Mouse (Mus musculus) c-Kit-positive CD71-positive TER-119-positive erythroid progenitor cells, embryonic 14.5 days (primary cell): Measurements from ENCODE around the gene Ints1.

Experiments used
- DNase-seq: peaks from one replicate; pipeline ENCODE4 v3.0.0-alpha.2; 2013; ENCODE audit warnings: low spot score

Ints1 gene

GRCm38 (mm10) chr5:139775216-139775926 is at the start of gene Ints1:
Gene Ints1 (minus strand): TSS chr5:139775674.
- DNase-seq = peak; percentile 94

DNA sequence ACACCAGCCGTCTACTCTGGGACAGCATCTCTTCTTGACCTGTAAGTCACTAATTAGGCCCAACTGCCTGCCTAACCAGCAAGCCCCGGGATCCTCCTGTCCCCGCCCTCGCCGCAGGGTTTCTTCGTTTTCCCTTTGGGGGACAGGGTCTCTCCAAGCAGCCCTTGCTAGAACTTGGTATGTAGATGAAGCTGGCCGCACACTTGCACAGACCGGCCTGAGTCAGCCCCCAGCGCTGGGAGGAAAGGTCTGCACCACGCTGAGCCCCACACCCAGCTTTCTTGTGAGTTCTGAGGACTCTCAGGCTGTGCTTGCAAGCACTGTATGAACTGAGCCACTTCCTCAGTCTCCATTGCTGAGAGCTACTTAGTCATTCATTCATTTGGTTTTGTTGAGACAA is 49.1 kb upstream of the Ints1 start:
- no peak for DNase-seq

- DNase-seq = no peak
These were observed 46.3 kb upstream of the Ints1 start for GRCm38 (mm10) chr5:139821466-139822459.

DNA sequence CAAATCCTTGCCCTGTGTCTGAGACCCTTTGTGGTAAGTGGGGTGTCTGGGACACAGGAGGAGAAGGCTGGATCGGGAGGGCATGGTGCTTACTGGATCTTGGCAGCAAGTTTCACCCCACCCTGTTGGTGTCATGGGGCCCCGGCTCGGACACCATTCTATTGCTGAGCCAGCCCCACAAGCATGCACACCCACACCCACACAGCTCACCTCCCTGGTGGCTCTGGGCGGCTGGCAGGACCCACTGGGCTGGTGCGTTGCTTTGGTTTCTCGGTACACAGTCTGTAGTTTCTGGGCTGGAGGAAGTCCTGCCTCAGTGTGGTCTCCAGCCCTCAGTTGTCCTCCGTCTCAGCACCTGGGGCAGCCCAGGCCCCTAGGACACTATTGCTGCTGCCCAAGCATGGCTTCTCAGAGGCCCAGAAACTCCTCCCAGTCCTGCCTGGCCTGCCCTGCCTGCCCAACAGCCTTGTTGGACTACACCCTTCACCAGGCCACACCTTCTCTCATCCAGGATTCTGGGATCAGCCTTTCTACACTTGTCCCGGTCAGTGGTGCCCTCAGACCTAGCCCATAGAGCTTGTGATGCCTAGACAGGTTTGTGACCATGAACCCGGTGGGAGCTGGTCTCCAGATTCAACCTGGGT is 44.2 kb upstream of the Ints1 start, which contains the start of gene Tmem184a:
Gene Tmem184a (minus strand): TSS at position 380 of the 644 bp plus-strand sequence.
- no peak for DNase-seq

GRCm38 (mm10) chr5:139818801-139819200 is 43.3 kb upstream of the Ints1 start:
- DNase-seq = peak; percentile 83

GRCm38 (mm10) chr5:139818056-139818455 is 42.6 kb upstream of the Ints1 start:
- no peak for DNase-seq

DNA sequence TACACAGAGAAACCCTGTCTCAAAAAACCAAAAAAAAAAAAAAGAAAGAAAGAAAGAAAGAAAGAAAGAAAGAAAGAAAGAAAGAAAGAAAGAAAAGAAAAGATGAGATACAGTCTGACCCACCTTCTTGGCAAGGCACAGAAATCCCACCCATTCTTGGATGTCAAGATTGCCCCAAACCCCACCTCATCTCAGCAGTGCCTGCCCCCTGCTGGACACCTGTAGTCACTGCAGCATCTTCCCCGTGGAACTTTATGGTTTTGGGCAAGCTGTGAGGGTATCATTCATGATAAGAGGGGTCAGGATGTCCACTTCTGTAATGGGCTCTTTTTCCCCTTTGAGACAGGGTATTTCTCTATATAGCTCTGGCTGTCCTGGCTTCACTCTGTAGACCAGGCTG is 41.8 kb upstream of the Ints1 start:
- DNase-seq = no peak

GRCm38 (mm10) chr5:139816445-139816844 is 41.0 kb upstream of the Ints1 start:
- DNase-seq = no peak

DNA sequence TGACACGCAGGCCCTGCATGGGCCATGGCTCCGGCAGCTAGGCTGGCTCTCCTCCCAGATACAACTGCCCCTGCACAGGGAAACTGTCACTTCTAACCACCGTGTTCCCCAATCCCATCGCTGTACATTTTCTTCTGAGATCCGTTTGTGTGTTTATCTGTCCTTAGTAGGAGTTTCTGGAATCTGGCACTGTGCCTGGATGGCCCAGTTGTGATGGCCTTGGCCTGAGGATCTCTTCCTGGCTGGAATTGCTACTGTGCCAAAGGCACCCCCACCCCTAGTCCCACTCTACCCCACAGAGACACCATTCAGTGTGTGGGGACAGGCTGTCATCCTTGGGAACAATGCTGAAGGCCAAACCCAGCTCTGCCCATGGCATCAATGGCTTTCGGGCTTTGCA is 40.5 kb upstream of the Ints1 start:
- no peak for DNase-seq

DNA sequence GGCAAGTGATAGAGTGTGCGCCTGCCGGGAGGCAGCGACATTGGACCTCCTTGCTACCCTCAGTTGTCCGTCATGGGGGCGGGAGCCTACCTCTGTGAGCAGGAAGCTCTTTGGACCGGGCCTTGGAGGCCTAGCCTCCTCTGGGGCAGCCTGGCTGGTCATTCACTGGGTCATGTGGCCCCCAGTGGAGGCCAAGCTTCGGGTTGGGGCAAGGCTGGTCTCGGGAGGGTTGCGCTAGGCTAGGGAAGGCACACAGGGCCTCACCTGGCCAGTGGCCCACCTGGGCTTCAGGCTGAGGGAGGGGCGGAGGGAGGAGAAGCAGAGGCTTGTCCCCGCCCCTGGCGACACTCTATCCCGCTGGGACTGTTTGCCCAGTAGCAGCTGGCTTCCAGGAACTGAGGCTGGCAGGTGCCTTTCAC is 38.5 kb upstream of the Ints1 start:
- no peak for DNase-seq

DNA sequence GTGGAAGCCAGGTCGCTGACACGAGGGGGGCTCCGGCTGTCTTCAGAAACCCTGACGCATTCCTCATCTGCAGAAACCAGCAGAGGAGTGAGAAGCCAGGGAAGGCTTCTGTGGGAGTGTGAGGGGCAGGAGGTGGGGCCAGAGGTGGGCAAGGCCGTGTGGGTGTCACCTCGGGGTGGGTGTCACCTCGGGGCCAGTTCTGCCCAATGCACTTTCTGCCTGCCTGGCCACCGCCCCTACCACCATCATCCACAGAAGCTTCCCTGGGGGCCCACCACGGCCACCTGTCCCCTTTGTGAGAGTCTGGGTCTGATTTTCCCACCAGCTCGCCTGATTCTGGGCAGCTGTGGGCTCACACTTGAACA is 37.6 kb upstream of the Ints1 start:
- no peak for DNase-seq

DNA sequence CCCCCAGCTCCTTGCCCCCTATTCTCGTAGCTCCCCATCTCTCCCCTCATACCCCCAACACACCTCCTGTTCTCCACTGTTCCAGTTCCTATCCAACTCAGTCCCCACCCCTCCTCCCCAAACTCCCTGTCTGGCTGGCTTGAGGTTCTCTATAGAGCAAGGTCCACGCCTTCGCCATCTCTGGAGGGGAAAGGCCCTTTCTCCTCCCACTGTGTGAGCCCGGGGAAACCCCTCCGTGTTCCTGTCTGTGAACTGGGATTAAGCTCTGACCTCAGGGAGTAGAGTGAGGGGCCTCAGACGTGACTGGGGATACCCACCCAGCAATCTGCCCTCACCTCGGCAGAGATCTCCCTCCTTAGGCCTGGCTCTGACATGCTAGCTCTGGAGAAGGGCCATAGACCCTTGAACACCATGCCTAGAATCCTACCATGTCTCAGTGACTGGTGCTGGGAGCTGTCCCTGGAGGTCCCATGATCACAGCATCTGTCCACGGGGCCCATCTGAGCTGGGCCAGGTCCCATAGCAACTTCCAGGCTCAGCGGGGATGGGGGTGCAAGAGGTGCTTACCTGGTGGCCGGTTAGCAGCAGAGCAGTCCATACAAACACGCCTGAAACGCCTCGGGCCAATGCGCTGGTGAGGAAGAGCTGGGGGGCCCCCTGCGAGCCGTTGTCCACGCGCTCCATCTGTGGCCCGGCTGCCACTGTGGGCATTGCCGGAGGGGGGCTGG is 37.1 kb upstream of the Ints1 start:
- no peak for DNase-seq

GRCm38 (mm10) chr5:139811677-139812397 is 36.4 kb upstream of the Ints1 start:
- no peak for DNase-seq

DNA sequence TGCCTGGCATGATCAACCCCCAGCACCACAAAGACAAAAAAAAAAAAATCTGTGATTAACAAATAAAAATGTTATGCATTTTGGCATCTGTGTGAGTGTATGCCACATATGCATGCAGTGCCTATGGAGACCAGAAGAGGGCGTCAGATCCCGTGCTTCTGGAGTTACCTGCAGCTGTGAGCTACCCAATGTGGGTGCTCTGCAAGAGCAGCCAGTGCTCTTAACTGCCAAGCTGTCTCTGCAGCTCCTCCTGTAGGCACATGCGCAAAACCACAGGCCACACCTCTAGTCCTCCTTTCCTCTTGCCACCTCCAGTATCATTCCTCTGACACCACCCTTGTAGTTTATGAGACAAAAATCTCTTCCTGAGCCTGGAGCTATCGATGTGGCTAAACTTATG is 33.9 kb upstream of the Ints1 start:
- DNase-seq = no peak

GRCm38 (mm10) chr5:139805924-139806323 is 30.4 kb upstream of the Ints1 start:
- DNase-seq = peak; percentile 71

- DNase-seq = peak; percentile 68
These were observed 29.2 kb upstream of the Ints1 start for GRCm38 (mm10) chr5:139804573-139805111.

- DNase-seq = peak; percentile 92
These were observed 28.7 kb upstream of the Ints1 start for GRCm38 (mm10) chr5:139804107-139804551.

GRCm38 (mm10) chr5:139803601-139804102 is 28.2 kb upstream of the Ints1 start:
- DNase-seq = no peak

DNA sequence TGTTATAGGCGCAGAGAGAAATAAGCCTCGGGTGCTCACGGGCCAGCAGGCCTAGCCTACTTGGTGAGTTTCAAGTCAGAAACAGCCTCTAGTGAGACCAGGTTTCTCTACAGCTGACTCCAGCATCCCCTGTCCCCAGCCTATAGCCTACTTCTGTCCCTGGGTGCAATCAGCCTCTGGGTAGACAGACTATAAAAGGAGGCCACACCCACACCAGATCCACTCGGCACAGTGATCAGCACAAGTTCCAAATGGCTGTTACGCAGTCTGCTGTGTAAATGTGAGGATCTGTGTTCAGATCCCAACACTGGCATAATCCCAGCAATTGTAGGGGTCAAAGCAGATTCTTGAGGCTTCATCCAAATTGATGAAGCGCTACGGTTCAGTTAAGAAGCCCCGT is 27.7 kb upstream of the Ints1 start:
- peak; percentile 71 for DNase-seq

GRCm38 (mm10) chr5:139801880-139802279 is 26.4 kb upstream of the Ints1 start:
- no peak for DNase-seq

DNA sequence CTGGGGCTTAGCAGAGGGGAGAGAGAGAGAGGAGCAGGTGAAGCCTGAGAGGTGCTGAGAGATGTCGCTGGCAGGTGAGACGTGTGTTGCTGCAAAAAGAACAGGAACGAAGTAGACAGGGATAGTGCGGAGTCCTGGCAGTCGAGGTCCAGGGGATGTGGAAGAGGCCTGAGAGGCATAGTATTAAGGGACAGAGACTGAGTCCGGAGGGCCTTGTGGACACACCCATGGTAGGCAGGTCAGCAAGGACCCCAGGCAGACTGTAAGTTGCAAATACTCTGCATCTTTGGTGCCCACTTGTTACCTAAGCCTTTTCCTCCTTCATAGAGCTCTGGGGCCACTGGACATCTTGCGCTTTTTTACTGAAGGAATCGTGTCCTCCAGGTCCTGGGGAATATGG is 25.8 kb upstream of the Ints1 start:
- DNase-seq = no peak
